Mouse (Mus musculus) intestine, embryonic 14.5 days (tissue): ENCODE data around the gene Stpg3. TPM values are rescaled to one million over a fixed set of nuclear protein-coding genes. Genes with fewer than 3 reads are reported as not detected.

Experiments used
- ATAC-seq: fragments of 200-750 bp; cut with Nextera tagmentation; replicated peaks from 2 replicates; pipeline ENCODE4 v1.8.0; 2017; ENCODE audit warnings: low read depth, moderate number of reproducible peaks, moderate TSS enrichment, moderate library complexity; ENCODE audit not compliant: low FRiP score, low TSS enrichment
- DNase-seq: peaks from one replicate; pipeline ENCODE4 v3.0.0-alpha.2; 2018; ENCODE audit warnings: low spot score
- H3K27ac ChIP-seq: fragments of 300-500 bp; sonication (generic); 2 replicates; pipeline ENCODE4 v1.5.1; 2014; ENCODE audit warnings: low read depth, mild to moderate bottlenecking, control low read depth
- H3K27me3 ChIP-seq: fragments of 300-500 bp; sonication (generic); replicated peaks from 2 replicates; pipeline ENCODE4 v1.6.1; 2014; ENCODE audit warnings: low read length, control low read depth; ENCODE audit not compliant: control insufficient read depth, insufficient read depth
- H3K36me3 ChIP-seq: fragments of 300-500 bp; sonication (generic); 2 replicates; pipeline ENCODE4 v1.6.1; 2014; ENCODE audit warnings: low read length, control low read depth; ENCODE audit not compliant: control insufficient read depth, insufficient read depth
- H3K4me1 ChIP-seq: fragments of 300-500 bp; sonication (generic); replicated peaks from 2 replicates; pipeline ENCODE4 v1.6.1; 2014; ENCODE audit warnings: low read length, control low read depth, mixed read lengths; ENCODE audit not compliant: control insufficient read depth, insufficient read depth
- H3K4me2 ChIP-seq: fragments of 300-500 bp; sonication (generic); 2 replicates; pipeline ENCODE4 v1.6.1; 2014; ENCODE audit warnings: low read length
- H3K4me3 ChIP-seq: fragments of 300-500 bp; sonication (generic); 2 replicates; pipeline ENCODE4 v1.5.1; 2014; ENCODE audit warnings: low read depth, low read length, control low read depth, mixed read lengths
- H3K9ac ChIP-seq: fragments of 300-500 bp; sonication (generic); 2 replicates; pipeline ENCODE4 v1.6.1; 2014; ENCODE audit warnings: mild to moderate bottlenecking, low read length
- H3K9me3 ChIP-seq: fragments of 300-500 bp; sonication (generic); 2 replicates; pipeline ENCODE4 v1.6.1; 2016; ENCODE audit warnings: low read length, control low read depth; ENCODE audit not compliant: control insufficient read depth
- WGBS: fragments of 180-500 bp; shearing (Covaris S2); extraction: QIAGEN DNeasy Blood & Tissue Kit; methylation state at CpG from one replicate; pipeline ENCODE4 v1.1.7; 2014; 5-methylcytosine and 5-hydroxymethylcytosine counted together
- polyA plus RNA-seq: library from polyadenylated mRNA; unstranded; fragments of >200 nt; fragmentation: Nextera tagmentation; extraction: Ambion mirVana; gene quantifications from 2 replicates; pipeline ENCODE4 v1.2.1, GENCODE M21; 2014

The Stpg3 gene
- polyA plus RNA-seq, 1 experiment from 2014 or later: 0.18 TPM

GRCm38 (mm10) chr2:25255284-25255779 lies 40.9 kb upstream of the Stpg3 start, which contains the start of gene Tmem203:
Gene Tmem203 (plus strand): TSS chr2:25255439.
- ATAC-seq (peak; percentile 89), DNase-seq (peak; percentile 99)
- H3K9ac ChIP-seq: peak within 1 kb of the TSS; percentile 81
- peak within 1 kb of the TSS; percentile 83 for H3K27ac ChIP-seq
- H3K36me3 ChIP-seq: peaks cover 10% of the 10 kb centered on the region; the same call in 1 of the 2 replicates
- peak within 1 kb of the TSS; percentile 82 for H3K4me2 ChIP-seq
- no peaks in the 10 kb centered on the region for H3K9me3 ChIP-seq
- peak within 1 kb of the TSS; percentile 81 for H3K4me3 ChIP-seq
- peaks cover 11% of the 10 kb centered on the region for H3K4me1 ChIP-seq
- no peaks in the 10 kb centered on the region for H3K27me3 ChIP-seq
- WGBS: under 1% methylated on average over 39 of the region's 39 CpGs

- DNase-seq (no peak), ATAC-seq (no peak)
- 91% methylated on average over 1 of the region's 1 CpGs for WGBS
- peaks cover 11% of the 10 kb centered on the region for H3K4me1 ChIP-seq
- no peak overlapping the region for H3K27ac ChIP-seq
- no peak overlapping the region for H3K9ac ChIP-seq
- H3K9me3 ChIP-seq: no peaks in the 10 kb centered on the region
- H3K4me3 ChIP-seq: no peak overlapping the region
- H3K4me2 ChIP-seq: no peak overlapping the region
- peaks cover 33% of the 10 kb centered on the region for H3K36me3 ChIP-seq
- H3K27me3 ChIP-seq: no peaks in the 10 kb centered on the region
Measured at GRCm38 (mm10) chr2:25252331-25252730, 37.9 kb upstream of the Stpg3 start.

DNA sequence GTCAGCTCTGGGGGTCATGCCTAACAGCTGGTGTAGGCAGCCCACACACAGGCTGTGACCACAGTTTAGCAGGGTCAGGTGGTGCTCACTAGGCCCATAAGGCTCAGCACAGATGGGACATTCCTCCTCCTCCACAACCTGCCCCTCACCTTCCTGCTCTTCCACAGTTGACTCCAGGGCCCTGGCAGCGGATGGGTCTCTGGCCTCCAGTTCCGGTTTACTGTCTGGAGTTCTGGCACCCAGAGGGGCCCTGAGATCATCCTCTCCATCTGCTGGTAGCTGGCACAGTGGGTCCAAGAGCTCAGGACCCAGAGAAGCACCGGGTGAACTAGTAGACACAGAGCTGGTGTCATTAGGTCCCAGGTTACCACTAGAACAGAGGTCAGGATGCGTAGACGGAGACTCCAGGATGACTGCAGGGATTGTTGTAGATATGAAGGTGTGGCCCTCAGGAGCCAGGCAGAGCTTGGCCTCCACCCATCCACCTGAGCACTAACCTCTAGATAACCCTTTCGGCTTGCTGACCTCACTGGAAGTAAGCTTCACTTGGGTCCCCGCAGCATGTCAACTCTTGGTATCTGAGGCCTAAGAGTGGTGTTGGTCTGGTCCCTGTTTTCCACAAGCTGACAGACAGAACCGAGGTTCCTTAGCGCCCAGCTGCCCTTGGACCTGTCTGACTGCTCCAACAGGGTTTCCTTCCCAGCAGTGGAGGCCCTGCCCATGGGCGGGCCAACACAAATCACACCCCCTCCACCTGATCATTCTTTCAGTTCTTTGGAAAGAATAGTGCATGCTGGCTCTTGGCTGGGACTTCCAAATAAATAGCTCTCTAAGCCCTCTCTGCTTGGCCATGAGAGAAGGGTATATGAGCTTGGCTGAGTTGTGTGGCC lies 32.0 kb upstream of the Stpg3 start, which contains the start of gene AL732309.1:
Gene AL732309.1, minus strand, starts transcription at position 681 of the 890 bp plus-strand sequence.
- H3K27ac ChIP-seq: no peak within 1 kb of the TSS
- ATAC-seq: no peak
- WGBS: 85% methylated on average over 10 of the region's 10 CpGs

DNA sequence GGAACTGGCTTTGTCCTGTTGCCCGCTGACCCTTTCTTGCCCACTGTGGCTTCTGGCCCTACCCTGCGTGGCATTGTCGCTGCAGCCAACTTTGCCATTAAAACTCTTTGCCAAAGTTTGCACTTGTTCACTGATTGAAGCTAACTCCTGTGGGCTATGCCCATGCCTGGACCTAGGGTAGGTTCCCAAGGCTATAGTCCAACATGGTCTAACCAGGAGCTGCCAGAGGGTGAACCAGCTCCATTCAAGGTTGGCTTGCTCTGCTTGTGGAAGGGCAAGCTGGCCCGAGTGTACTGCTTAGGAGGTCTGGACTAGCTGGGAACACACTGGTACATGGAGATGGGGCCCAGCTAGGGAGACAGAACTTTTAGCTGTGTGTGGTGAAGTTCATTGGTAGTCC lies 29.7 kb upstream of the Stpg3 start:
- peaks cover 19% of the 10 kb centered on the region for H3K36me3 ChIP-seq
- H3K4me3 ChIP-seq: no peak overlapping the region
- H3K4me2 ChIP-seq: no peak overlapping the region
- DNase-seq (no peak), ATAC-seq (no peak)
- peaks cover 22% of the 10 kb centered on the region for H3K27me3 ChIP-seq
- no peak overlapping the region for H3K9ac ChIP-seq
- H3K4me1 ChIP-seq: peaks cover 6% of the 10 kb centered on the region; the same call in 1 of the 2 replicates
- H3K9me3 ChIP-seq: no peaks in the 10 kb centered on the region
- WGBS: 89% methylated on average over 4 of the region's 4 CpGs
- no peak overlapping the region for H3K27ac ChIP-seq

More for the DNA sequence above, 32.0 kb upstream of the Stpg3 start, which contains the start of gene AL732309.1:
- Histone ChIP-seq H3K36me3 (peaks cover 34% of the 10 kb centered on the region), H3K9me3 (no peaks in the 10 kb centered on the region), H3K4me2 (no peak within 1 kb of the TSS), H3K4me1 (no peaks in the 10 kb centered on the region; the same call in 1 of the 2 replicates), H3K9ac (no peak within 1 kb of the TSS), H3K4me3 (no peak within 1 kb of the TSS), H3K27me3 (peaks cover 17% of the 10 kb centered on the region)
- DNase-seq: no peak

GRCm38 (mm10) chr2:25243342-25243741 lies 28.9 kb upstream of the Stpg3 start:
- 69% methylated on average over 8 of the region's 8 CpGs for WGBS
- Histone ChIP-seq H3K4me2 (no peak overlapping the region), H3K9ac (no peak overlapping the region), H3K4me1 (peaks cover 6% of the 10 kb centered on the region; the same call in 1 of the 2 replicates), H3K27ac (no peak overlapping the region), H3K9me3 (no peaks in the 10 kb centered on the region), H3K27me3 (peaks cover 22% of the 10 kb centered on the region), H3K4me3 (no peak overlapping the region), H3K36me3 (peaks cover 13% of the 10 kb centered on the region)
- no peak for ATAC-seq
- DNase-seq: no peak

- ATAC-seq: no peak; the same call in 1 of the 2 replicates
- H3K9ac ChIP-seq: peak within 1 kb of the TSS; percentile 43
- H3K27me3 ChIP-seq: peaks cover 22% of the 10 kb centered on the region
- H3K4me2 ChIP-seq: peak within 1 kb of the TSS; percentile 94
- DNase-seq: no peak
- no peaks in the 10 kb centered on the region for H3K9me3 ChIP-seq
- H3K4me3 ChIP-seq: peak within 1 kb of the TSS; percentile 48
- H3K4me1 ChIP-seq: peaks cover 6% of the 10 kb centered on the region; the same call in 1 of the 2 replicates
- WGBS: under 1% methylated on average over 36 of the region's 59 CpGs
- H3K36me3 ChIP-seq: peaks cover 8% of the 10 kb centered on the region; the same call in 1 of the 2 replicates
- H3K27ac ChIP-seq: no peak within 1 kb of the TSS
Measured at GRCm38 (mm10) chr2:25242101-25242506, 27.7 kb upstream of the Stpg3 start, which contains the start of the genes Rnf208 and Cysrt1. Gene Rnf208 (plus strand): TSS chr2:25242255. Gene Cysrt1 (minus strand): TSS chr2:25242452.

GRCm38 (mm10) chr2:25241438-25241775 lies 27.0 kb upstream of the Stpg3 start:
- no peak overlapping the region for H3K27ac ChIP-seq
- 11% methylated on average over 6 of the region's 6 CpGs for WGBS

DNA sequence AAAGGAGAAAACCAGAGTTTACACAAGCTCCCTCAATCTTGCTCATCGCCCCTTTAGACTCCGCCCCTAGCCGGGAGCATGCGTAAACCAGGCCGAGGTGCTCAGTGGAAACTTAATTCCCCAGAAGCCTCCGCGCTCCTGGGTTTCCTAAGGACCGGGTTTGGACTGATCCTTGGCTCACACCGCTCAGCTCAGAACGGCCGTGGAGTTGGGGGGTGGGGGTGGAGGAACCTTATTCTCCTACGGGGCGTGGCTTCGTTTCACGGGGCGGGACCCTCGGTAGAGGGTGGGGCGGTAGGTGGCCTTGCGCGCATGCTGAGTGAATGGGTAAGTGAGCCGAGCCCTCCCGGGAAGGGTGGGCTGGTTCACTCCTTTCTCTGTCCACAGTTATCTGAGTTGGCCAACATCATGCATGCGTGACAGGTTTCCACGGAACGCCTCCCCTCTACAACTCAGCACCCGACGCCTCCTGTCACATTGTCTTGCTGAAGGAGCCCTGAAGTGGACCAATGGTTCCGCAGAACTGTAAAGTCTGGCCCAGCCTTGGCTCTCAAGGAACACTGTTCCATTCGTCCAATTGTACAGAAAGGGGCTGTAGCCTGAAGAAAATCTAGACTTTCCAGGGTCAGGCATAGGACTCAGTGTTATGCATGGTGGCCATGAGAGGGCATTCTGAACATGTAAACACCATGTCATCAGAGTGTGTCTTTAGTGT lies 26.4 kb upstream of the Stpg3 start:
- Histone ChIP-seq H3K4me2 (peak overlapping the region; percentile 94), H3K27me3 (peaks cover 22% of the 10 kb centered on the region), H3K4me1 (peaks cover 6% of the 10 kb centered on the region; the same call in 1 of the 2 replicates), H3K9ac (0 out of 2 replicates have a peak overlapping the region, but pooled peaks have one; percentile 6), H3K9me3 (no peaks in the 10 kb centered on the region), H3K36me3 (0 out of 2 replicates have a peak, but pooled peaks cover 5% of the 10 kb centered on the region), H3K4me3 (peak overlapping the region; percentile 48), H3K27ac (no peak overlapping the region)
- peak; percentile 77 for ATAC-seq
- 1% methylated on average over 29 of the region's 29 CpGs for WGBS
- peak; percentile 83 for DNase-seq

More at GRCm38 (mm10) chr2:25241438-25241775, 27.0 kb upstream of the Stpg3 start:
- peak overlapping the region; percentile 48 for H3K4me3 ChIP-seq
- no peak overlapping the region for H3K9ac ChIP-seq
- DNase-seq (peak; percentile 69), ATAC-seq (peak; percentile 38; the same call in 1 of the 2 replicates)
- peaks cover 5% of the 10 kb centered on the region; the same call in 1 of the 2 replicates for H3K36me3 ChIP-seq
- peaks cover 6% of the 10 kb centered on the region; the same call in 1 of the 2 replicates for H3K4me1 ChIP-seq
- H3K4me2 ChIP-seq: peak overlapping the region; percentile 94
- H3K9me3 ChIP-seq: no peaks in the 10 kb centered on the region
- H3K27me3 ChIP-seq: peaks cover 22% of the 10 kb centered on the region
